Mouse (Mus musculus): ENCODE data around the gene Igtp.
"Not testable (repeated sequence)": the region's sequence is repeated elsewhere in the genome, so short reads cannot be mapped to it uniquely, and the experiment has no call there.

Gene Igtp

GRCm38 (mm10) chr11:58213673-58214342 is 14.5 kb downstream of the Igtp start:
- DNase-seq (ENCODE audit: low spot score in 2 of 2) = no peak

DNA sequence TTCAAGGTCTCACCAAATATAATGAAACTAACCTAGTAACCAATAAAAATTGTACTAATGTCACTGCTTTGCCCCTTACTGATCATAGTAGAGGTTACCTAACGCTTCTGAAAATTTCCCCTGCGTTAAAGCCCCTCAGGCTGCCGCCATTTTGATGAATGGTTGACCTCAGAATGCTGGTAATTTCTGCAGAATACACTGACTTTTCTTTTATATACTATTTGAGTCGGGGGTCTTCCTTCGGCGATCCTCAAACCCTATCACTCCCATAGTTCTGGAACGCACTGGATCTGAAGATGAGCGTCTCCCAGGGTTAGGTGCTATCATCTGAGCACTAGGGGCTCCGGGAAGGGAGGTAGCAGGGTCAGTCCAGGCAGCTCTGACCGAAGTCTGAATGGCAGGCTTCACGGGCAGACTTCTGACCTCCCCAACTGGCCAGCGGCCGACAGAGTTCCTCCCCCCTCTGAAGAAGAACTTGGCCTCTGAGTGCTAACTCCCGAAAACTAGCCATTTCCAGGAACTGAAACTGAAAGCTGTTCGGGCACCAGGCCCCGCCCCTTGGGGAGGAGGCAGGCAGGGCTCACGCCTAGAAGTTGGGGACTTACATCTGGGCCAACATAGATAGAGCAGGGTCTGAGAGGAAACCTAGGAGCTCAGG is 15.2 kb downstream of the Igtp start:
- peak; percentile 47 to 70 for DNase-seq (ENCODE audit: low spot score in 2 of 2)

DNA sequence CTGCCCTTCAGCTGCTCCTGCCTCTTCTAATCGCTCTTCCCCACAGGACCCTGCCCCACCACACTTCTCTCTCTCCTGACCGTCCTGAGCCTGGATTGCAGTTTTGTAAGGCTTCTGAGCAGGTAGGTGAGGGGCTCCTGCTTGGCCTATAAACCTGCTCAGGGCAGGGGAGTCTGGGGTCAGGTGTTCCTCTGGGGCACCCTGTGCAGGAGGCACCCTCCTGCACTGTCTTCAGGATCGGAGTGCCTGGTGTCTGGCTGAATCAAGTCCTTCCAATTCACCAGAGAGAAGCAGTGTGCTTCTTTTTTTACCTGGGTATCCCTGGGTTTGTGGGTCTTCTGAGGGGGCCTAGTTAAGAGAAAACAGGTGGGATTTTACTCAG is 15.7 kb downstream of the Igtp start:
- not testable (repeated sequence) for DNase-seq (ENCODE audit: low spot score in 2 of 2)

DNA sequence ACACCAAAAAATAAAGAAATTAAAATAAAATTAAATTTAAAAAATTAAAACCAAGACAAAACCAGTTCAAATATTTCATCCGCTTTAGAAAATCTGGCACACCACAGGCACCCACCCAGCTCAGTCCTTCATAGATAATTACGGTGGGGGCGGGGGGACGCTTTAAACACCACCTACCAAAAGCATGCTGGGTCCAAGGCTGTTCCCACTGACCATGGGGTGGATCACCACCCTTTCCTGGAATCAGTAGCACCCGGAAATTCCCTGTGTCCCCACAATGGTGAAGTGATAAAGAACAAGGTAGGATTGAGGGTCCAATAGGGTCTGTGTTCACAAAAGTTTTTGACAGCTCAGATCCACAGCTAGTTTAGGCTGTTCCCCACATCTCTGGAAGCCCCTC is 16.5 kb downstream of the Igtp start:
- DNase-seq (ENCODE audit: low spot score in 2 of 2) = no peak

- DNase-seq (ENCODE audit: low spot score in 2 of 2) = no peak
Measured at GRCm38 (mm10) chr11:58216823-58217222, 17.5 kb downstream of the Igtp start.

- no peak for DNase-seq (ENCODE audit: low spot score in 2 of 2)
Measured at GRCm38 (mm10) chr11:58223751-58224150, 24.4 kb downstream of the Igtp start.

DNA sequence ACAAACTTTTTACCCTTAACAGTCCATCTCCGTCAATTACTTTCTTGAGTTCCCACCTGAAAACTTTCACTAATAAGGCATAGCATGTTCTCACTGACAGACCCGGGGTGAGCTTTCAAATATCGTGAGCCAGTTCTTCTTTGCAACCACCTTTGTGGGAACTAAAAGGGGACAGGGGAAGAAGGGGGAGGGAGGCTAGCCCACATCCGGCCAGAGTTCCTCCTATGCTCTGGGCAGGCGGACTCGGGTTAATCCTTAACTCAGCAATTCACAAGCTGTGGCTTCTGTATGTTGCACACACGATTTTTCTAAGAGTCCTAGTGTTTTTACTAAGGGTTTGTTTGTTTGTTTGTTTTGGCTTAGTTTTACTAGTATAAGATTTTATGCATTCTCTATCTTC is 25.0 kb downstream of the Igtp start:
- peak in 1 of 2 experiments; percentile 13 for DNase-seq (ENCODE audit: low spot score in 2 of 2)

GRCm38 (mm10) chr11:58224872-58225271 is 25.5 kb downstream of the Igtp start:
- not testable (repeated sequence) for DNase-seq (ENCODE audit: low spot score in 2 of 2)

DNA sequence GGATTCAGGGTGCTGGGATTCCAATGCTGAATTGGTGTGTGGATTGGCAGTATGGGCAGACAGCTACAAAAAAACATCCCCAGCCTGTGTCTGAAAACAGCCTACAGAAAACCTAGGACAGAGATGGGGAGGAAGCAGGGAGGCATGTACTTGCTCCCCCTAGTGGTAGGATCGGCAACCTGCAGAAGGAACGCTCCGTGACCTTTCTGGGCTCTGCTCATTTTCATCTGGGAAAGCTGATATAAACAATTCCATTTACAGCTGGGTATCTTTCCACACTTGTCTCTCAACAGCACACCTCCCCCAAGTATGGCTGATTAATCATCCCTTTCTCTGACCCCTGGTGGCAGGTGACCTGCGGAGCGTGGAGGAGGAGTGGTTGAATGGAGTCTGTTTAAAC is 26.3 kb downstream of the Igtp start:
- peak in 1 of 2 experiments; percentile 53 for DNase-seq (ENCODE audit: low spot score in 2 of 2)

DNA sequence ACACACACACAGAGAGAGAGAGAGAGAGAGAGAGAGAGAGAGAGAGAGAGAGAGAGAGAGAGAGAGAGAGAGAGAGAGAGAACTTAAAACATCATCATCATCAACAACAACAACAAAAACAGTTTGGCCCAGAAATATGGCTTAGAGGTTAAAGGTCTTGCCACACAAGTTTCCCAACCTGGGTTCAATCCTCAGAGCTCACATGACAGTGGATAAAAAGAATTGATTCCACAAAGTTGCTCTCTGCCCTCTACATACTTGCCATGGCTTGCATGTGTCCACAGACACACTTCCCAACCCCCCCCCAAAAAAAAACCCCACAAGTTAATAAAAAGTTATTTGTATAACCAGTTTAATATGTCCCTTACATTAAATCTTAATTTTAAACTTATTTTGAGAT is 27.1 kb downstream of the Igtp start:
- DNase-seq (ENCODE audit: low spot score in 2 of 2) = no peak

DNA sequence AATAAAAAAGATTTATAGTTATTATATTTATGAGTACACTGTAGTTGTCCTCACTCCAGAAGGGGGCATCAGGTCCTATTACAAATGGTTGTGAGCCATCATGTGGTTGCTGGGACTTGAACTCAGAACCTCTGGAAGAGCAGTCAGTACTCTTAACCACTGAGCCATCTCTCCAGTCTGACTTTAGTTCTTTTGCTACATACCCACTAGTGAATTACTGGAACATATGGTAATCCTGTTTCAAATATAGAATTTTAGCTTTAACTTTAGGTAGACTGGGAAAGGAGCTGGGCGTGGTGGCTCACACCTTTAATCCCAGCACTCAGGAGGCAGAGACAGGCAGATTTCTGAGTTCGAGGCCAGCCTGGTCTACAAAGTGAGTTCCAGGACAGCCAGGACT is 28.7 kb downstream of the Igtp start:
- DNase-seq (ENCODE audit: low spot score in 2 of 2) = not testable (repeated sequence)

DNA sequence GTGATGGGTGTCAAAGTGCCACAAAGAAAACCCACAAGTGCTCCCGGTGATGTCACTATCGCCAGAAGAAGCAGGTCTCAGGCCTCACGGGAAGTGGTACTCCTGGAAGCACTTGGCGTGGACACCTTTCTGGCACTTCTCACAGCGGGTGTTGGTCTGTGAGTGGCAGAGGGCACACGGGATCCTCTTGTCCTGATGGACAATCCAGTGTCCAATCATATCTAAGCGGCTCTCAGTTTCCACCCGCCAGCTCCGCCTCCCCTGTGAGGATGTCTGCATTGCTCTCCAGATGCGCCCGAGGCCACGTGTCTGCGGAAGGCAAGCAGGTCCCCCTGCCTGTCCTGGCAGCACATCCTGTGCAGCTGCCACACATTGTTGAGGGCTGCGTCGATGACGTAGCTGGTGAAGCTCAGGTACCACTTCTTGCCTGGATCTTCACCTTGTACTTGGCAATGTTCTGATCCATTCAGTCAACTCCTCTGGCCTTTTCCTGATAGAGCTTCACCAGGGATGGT is 31.1 kb downstream of the Igtp start:
- no peak for DNase-seq (ENCODE audit: low spot score in 2 of 2)

DNA sequence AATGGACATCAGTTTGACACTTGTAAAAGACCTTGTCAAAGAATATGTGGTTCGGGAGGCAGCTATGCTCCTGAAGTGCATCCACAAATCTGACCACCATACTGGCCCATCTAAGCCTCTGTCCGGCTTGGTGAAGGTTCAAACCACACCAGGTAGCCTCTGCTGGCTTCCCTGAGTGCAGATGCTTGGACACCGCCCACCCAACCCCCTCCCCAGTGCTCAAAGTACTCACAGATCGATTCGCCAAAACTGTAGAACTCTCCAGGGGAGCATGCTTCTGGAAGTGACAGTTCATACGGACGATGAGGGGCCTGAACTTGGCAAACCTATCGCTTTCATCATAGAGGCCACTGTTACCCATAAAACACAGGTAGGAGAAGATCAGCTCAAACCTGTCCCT is 31.8 kb downstream of the Igtp start:
- no peak for DNase-seq (ENCODE audit: low spot score in 2 of 2)

- not testable (repeated sequence) for DNase-seq (ENCODE audit: low spot score in 2 of 2)
Measured at GRCm38 (mm10) chr11:58234551-58234950, 35.2 kb downstream of the Igtp start.

- no peak for DNase-seq (ENCODE audit: low spot score in 2 of 2)
Measured at GRCm38 (mm10) chr11:58235152-58235551, 35.8 kb downstream of the Igtp start.

- no peak for DNase-seq (ENCODE audit: low spot score in 2 of 2)
Measured at GRCm38 (mm10) chr11:58238840-58239791, 39.8 kb downstream of the Igtp start.

DNA sequence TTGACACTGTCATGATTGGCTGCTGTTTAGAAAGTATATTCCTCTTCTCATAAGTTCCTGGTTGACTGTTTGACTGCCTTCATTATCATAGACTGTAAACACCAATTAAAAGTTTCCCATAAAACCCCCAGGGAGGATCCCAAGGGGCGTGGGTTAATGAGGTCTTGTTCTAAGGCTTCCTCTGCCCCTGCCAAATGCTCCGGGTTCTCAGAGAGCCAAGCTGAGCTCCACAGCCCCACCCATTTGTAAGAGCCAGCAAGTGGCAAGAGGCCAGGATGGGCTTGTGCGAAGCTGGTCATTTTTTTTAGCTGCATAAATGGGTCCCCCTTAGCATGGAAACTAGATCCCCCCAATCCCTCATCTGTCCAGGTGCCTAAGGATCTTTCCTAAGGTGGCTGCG is 47.9 kb downstream of the Igtp start:
- no peak for DNase-seq (ENCODE audit: low spot score in 2 of 2)

- DNase-seq (ENCODE audit: low spot score in 2 of 2) = no peak
Measured at GRCm38 (mm10) chr11:58249203-58249981, 50.0 kb downstream of the Igtp start.

GRCm38 (mm10) chr11:58250550-58250949 is 51.2 kb downstream of the Igtp start:
- no peak for DNase-seq (ENCODE audit: low spot score in 2 of 2)

DNA sequence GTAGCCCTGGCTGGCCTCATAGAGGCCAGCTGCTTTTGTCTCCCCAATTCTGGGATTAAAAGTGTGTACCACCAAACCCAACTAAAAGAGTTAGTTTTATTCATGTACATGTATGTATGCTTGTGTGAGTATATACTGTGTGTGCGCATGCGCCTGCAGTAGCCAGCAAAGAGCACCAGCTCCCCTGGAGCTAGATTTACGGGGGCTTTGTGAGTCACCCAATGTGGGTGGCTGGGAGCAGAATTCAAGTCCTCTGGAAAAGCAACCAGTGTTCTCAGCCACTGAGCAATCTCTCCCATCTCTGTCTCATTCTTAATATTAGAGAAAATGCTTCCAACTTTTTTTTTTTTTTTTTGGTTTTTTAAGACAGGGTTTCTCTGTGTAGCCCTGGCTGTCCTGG is 55.1 kb downstream of the Igtp start:
- no peak for DNase-seq (ENCODE audit: low spot score in 2 of 2)
